Mouse (Mus musculus) heart, adult 2 months (tissue): ENCODE data around the gene Pick1.

ENCODE experiments used
- CTCF ChIP-seq: fragments of 200-600 bp; IDR thresholded peaks from 2 replicates; pipeline ENCODE4 v1.8.1; 2022; ENCODE audit warnings: antibody characterized with exemption, mild to moderate bottlenecking, moderate library complexity
- EP300 ChIP-seq: fragments of 200-500 bp; IDR thresholded peaks from 2 replicates; pipeline ENCODE4 v1.6.1; 2011; ENCODE audit warnings: low read depth, low read length, control low read depth; ENCODE audit not compliant: insufficient read depth
- POLR2A ChIP-seq: fragments of 200-500 bp; IDR thresholded peaks from 2 replicates; pipeline ENCODE4 v1.6.1; 2011; ENCODE audit warnings: mild to moderate bottlenecking, low read depth, low read length, control low read depth; ENCODE audit not compliant: insufficient read depth

- TF ChIP-seq POLR2A (no peak), CTCF (no peak), EP300 (no peak)
Observed at GRCm38 (mm10) chr15:79277728-79278127, 48.8 kb downstream of the Pick1 start.
